Mouse (Mus musculus): ENCODE results near the gene Pxmp4. TPM values are rescaled to one million over a fixed set of nuclear protein-coding genes. Genes with fewer than 3 reads are reported as not detected.

Gene Pxmp4
- polyA plus RNA-seq, 1 experiment from 2014 or later: 16.9 TPM

DNA sequence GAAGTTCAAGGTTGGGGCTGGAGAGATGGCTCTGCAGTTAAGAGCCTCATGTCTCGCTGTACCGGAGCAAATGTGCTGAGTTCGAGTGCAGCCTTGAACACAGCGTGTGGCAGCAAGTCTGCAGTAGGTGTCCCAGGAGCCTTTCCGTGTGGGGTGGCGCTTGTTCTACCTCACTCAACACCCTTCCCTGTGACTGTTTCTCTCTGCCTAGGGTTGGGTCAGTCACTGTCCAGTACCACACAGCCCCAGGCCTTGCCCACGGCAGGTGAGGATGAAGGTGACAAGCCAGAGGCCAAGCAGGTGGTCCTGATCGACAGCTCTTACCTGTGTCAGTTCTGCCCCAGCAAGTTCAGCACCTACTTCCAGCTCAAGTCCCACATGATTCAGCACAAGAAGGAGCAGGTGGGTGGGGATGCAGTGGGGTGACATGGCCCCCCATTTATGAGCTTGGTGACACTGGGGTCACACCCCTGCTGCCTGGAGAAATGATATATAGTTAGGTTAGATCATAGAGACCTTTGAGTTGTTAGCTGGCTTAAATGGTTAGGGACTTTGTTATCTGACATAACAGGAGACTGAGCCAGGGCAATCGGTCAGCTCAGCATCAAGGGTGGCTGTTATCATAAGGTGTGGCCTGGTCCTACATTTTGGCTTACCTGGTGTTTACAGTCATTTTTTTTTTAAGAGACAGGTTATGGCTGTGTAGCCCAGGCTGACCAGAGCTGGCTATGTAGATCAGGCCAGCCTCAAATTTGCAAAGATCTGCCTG, 30.6 kb upstream of the Pxmp4 start:
- H3K27ac ChIP-seq: no peak overlapping the region
- H3K27me3 ChIP-seq: no peaks in the 10 kb centered on the region
- no peak overlapping the region for H3K9ac ChIP-seq
- peaks cover 6% of the 10 kb centered on the region; the same call in 1 of the 2 replicates for H3K9me3 ChIP-seq
- 95% methylated on average over 9 of the region's 9 CpGs for WGBS
- no peaks in the 10 kb centered on the region for H3K4me1 ChIP-seq
- H3K4me2 ChIP-seq (replicated peaks): no peak overlapping the region
- no peak for ATAC-seq (ENCODE audit: insufficient number of reproducible peaks, insufficient read depth, low FRiP score, low TSS enrichment)
- peaks cover 41% of the 10 kb centered on the region for H3K36me3 ChIP-seq
- H3K4me3 ChIP-seq: no peak overlapping the region

DNA sequence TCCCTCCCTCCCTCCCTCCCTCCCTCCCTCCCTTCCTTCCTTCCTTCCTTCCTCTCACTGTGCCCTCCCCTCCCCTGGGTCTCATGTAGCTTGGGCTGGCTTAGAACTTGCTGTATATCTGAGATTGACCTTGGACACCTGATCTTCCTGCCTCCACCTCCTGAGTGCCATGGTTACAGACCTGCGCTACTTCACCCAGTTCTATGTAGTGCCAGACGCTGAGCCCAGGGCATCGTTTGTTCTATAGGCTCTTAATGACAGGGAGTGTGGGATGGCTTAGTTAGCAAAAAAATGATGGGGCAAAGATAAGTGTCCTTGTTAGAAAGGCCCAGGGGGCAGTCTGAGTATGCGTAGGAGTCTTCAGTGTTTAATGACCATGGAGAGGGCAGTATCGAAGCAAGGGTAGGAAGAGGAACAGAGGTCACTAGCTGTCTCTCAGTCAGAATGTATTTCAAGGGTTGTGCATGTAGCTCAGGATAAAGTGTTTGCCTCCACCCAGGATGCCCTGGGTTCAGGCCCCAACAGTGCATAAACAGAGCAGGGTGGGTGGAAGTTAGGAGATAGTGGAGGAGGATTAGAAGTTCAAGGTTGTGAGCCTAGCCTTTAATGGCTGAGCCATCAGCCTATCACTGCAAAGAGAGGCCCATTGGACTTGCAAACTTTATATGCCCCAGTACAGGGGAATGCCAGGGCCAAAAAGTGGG, 29.7 kb upstream of the Pxmp4 start:
- no peak overlapping the region for H3K9ac ChIP-seq
- 89% methylated on average over 5 of the region's 5 CpGs for WGBS
- H3K27ac ChIP-seq: no peak overlapping the region
- H3K4me1 ChIP-seq: no peaks in the 10 kb centered on the region
- H3K4me2 ChIP-seq (replicated peaks): no peak overlapping the region
- H3K36me3 ChIP-seq: peaks cover 39% of the 10 kb centered on the region
- H3K4me3 ChIP-seq: no peak overlapping the region
- ATAC-seq (ENCODE audit: insufficient number of reproducible peaks, insufficient read depth, low FRiP score, low TSS enrichment): no peak
- peaks cover 3% of the 10 kb centered on the region; the same call in 1 of the 2 replicates for H3K9me3 ChIP-seq
- H3K27me3 ChIP-seq: no peaks in the 10 kb centered on the region

DNA sequence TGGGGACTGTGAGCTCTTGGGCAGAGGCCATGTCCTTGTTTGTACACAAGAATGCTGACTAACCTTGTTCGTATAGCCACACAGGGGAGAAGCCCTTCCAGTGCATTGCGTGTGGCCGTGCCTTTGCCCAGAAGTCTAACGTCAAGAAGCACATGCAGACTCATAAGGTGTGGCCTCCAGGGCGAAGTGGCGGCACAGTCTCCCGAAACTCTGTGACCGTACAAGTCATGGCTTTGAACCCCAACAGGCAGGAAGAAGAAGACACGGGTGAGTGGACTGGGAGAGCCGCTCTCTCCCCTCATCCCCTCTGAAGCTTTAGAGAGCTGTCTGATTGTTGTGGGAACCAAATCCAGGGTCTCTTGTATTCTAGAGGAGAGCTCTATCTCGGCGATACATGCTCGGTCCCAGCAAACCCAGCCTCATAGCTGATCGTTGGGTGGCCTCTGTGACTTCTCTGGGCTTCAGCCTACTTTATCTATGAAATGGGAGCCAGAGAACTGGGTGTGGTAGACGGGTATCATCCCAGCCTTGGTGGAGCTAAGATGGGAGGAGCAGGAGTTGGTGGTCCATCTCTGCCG, 28.8 kb upstream of the Pxmp4 start:
- H3K4me1 ChIP-seq: no peaks in the 10 kb centered on the region
- H3K4me2 ChIP-seq (replicated peaks): no peak overlapping the region
- no peak for ATAC-seq (ENCODE audit: insufficient number of reproducible peaks, insufficient read depth, low FRiP score, low TSS enrichment)
- H3K36me3 ChIP-seq: peaks cover 33% of the 10 kb centered on the region
- H3K9me3 ChIP-seq: no peaks in the 10 kb centered on the region
- no peaks in the 10 kb centered on the region for H3K27me3 ChIP-seq
- no peak overlapping the region for H3K9ac ChIP-seq
- WGBS: 90% methylated on average over 16 of the region's 16 CpGs
- H3K4me3 ChIP-seq: no peak overlapping the region
- no peak overlapping the region for H3K27ac ChIP-seq

DNA sequence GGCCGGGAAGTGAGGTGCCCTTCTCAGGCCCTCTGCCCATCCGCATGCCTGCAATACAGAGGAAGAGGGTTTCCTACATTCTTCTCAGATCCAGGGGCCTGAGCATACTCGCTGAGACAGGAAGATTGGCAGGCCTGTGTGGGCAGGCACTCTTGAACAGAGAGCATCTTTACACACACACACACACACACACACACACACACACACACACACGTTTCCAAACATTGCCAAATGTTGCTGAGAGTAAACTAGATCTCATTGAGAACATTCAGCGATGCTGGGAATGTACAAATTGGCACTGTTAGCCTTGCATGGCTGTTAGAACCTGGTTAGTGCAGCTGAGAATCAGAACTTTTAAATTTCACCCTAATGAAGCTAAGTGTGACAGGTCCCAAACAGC, 27.0 kb upstream of the Pxmp4 start:
- Histone ChIP-seq H3K4me1 (no peaks in the 10 kb centered on the region), H3K36me3 (peaks cover 26% of the 10 kb centered on the region)
- WGBS: 81% methylated on average over 5 of the region's 5 CpGs

DNA sequence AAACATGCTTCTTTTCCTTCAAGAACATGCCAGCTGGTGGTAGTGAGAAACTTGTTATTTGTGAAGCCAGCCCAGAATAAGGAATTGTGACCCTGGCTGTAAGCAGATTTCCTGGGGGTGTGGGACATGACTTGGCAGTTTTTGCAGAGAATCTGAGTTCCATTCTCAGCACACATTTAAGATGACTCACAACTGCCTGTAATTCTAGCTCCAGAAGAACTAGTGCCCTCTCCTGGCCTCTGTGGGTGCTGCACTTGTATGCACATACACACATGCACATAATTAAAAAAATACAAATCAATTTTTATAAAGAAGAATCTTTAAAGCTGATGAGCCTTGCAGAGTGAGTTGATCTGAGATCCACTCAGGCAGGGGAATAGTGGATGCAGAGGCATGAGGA, 20.6 kb upstream of the Pxmp4 start:
- no peaks in the 10 kb centered on the region for H3K27me3 ChIP-seq
- H3K9ac ChIP-seq: no peak overlapping the region
- H3K4me3 ChIP-seq: no peak overlapping the region
- H3K9me3 ChIP-seq: peaks cover 6% of the 10 kb centered on the region; the same call in 1 of the 2 replicates
- H3K4me1 ChIP-seq: no peaks in the 10 kb centered on the region
- no peak overlapping the region for H3K27ac ChIP-seq
- no peak overlapping the region for H3K4me2 ChIP-seq (replicated peaks)
- ATAC-seq (ENCODE audit: insufficient number of reproducible peaks, insufficient read depth, low FRiP score, low TSS enrichment): no peak
- H3K36me3 ChIP-seq: peaks cover 26% of the 10 kb centered on the region

More for the DNA sequence above, 27.0 kb upstream of the Pxmp4 start:
- no peaks in the 10 kb centered on the region for H3K27me3 ChIP-seq
- no peak overlapping the region for H3K9ac ChIP-seq
- ATAC-seq (ENCODE audit: insufficient number of reproducible peaks, insufficient read depth, low FRiP score, low TSS enrichment): no peak
- no peak overlapping the region for H3K4me2 ChIP-seq (replicated peaks)
- no peak overlapping the region for H3K27ac ChIP-seq
- H3K9me3 ChIP-seq: no peaks in the 10 kb centered on the region
- no peak overlapping the region for H3K4me3 ChIP-seq

- Histone ChIP-seq H3K9ac (no peak overlapping the region), H3K9me3 (peaks cover 6% of the 10 kb centered on the region; the same call in 1 of the 2 replicates), H3K27ac (no peak overlapping the region), H3K4me1 (no peaks in the 10 kb centered on the region), H3K4me2 (replicated peaks) (no peak overlapping the region), H3K36me3 (peaks cover 22% of the 10 kb centered on the region), H3K27me3 (no peaks in the 10 kb centered on the region), H3K4me3 (no peak overlapping the region)
- no peak for ATAC-seq (ENCODE audit: insufficient number of reproducible peaks, insufficient read depth, low FRiP score, low TSS enrichment)
- WGBS: 74% methylated on average over 5 of the region's 5 CpGs
Observed at GRCm38 (mm10) chr2:154621684-154622083, 18.2 kb upstream of the Pxmp4 start.

GRCm38 (mm10) chr2:154617061-154617460, 13.6 kb upstream of the Pxmp4 start:
- Histone ChIP-seq H3K9me3 (no peaks in the 10 kb centered on the region), H3K36me3 (no peaks in the 10 kb centered on the region; the same call in 1 of the 2 replicates), H3K27ac (no peak overlapping the region), H3K4me2 (replicated peaks) (no peak overlapping the region), H3K4me1 (peaks cover 3% of the 10 kb centered on the region; the same call in 1 of the 2 replicates), H3K4me3 (no peak overlapping the region), H3K27me3 (no peaks in the 10 kb centered on the region), H3K9ac (no peak overlapping the region)
- WGBS: 90% methylated on average over 3 of the region's 3 CpGs
- no peak for ATAC-seq (ENCODE audit: insufficient number of reproducible peaks, insufficient read depth, low FRiP score, low TSS enrichment)

- no peaks in the 10 kb centered on the region for H3K27me3 ChIP-seq
- no peaks in the 10 kb centered on the region for H3K9me3 ChIP-seq
- no peak overlapping the region for H3K4me3 ChIP-seq
- H3K4me1 ChIP-seq: peaks cover 3% of the 10 kb centered on the region; the same call in 1 of the 2 replicates
- no peak overlapping the region for H3K9ac ChIP-seq
- H3K36me3 ChIP-seq: no peaks in the 10 kb centered on the region
- no peak overlapping the region for H3K4me2 ChIP-seq (replicated peaks)
- H3K27ac ChIP-seq: no peak overlapping the region
- no peak for ATAC-seq (ENCODE audit: insufficient number of reproducible peaks, insufficient read depth, low FRiP score, low TSS enrichment)
- 88% methylated on average over 5 of the region's 5 CpGs for WGBS
Observed at GRCm38 (mm10) chr2:154615674-154616073, 12.2 kb upstream of the Pxmp4 start.

DNA sequence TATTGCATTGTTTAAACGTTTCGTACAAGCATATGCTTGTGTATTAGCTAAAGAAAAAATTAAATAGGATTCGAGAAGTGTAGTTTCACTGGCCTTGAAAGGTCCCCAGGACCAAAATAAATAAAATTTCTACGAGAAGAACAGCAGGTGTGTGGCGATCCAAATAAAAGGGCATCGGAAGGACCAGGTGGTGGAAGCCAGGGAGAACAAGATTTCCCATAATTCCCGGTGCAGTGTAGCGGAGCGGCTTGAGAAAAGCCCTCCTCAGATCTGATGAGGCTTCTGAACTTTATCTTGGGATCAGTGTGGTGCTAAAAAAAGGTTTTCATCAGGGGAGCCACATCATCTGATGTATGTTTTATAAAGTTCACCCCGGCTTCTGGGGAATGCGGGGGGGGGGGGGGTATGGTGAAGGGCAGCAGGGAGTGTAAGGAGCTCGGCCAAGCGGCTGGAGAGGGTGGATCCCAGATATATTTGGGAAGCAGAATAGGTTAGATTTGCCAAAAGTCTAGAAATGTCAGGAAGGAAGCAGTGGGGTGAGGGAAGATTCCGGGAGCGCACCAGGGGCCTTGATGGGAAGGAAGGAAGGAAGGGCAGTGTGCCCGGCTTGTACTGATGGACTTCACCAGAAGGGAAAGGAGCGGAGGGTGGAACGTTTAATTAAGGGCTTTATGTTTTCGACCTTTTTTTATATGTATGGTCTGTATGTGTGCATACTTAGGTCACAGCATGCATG, 11.5 kb upstream of the Pxmp4 start:
- H3K36me3 ChIP-seq: no peaks in the 10 kb centered on the region
- 73% methylated on average over 19 of the region's 19 CpGs for WGBS
- no peak overlapping the region for H3K27ac ChIP-seq
- H3K27me3 ChIP-seq: no peaks in the 10 kb centered on the region
- H3K4me3 ChIP-seq: no peak overlapping the region
- H3K4me1 ChIP-seq: peaks cover 3% of the 10 kb centered on the region; the same call in 1 of the 2 replicates
- ATAC-seq (ENCODE audit: insufficient number of reproducible peaks, insufficient read depth, low FRiP score, low TSS enrichment): no peak
- H3K9ac ChIP-seq: no peak overlapping the region
- no peaks in the 10 kb centered on the region for H3K9me3 ChIP-seq
- H3K4me2 ChIP-seq (replicated peaks): no peak overlapping the region

DNA sequence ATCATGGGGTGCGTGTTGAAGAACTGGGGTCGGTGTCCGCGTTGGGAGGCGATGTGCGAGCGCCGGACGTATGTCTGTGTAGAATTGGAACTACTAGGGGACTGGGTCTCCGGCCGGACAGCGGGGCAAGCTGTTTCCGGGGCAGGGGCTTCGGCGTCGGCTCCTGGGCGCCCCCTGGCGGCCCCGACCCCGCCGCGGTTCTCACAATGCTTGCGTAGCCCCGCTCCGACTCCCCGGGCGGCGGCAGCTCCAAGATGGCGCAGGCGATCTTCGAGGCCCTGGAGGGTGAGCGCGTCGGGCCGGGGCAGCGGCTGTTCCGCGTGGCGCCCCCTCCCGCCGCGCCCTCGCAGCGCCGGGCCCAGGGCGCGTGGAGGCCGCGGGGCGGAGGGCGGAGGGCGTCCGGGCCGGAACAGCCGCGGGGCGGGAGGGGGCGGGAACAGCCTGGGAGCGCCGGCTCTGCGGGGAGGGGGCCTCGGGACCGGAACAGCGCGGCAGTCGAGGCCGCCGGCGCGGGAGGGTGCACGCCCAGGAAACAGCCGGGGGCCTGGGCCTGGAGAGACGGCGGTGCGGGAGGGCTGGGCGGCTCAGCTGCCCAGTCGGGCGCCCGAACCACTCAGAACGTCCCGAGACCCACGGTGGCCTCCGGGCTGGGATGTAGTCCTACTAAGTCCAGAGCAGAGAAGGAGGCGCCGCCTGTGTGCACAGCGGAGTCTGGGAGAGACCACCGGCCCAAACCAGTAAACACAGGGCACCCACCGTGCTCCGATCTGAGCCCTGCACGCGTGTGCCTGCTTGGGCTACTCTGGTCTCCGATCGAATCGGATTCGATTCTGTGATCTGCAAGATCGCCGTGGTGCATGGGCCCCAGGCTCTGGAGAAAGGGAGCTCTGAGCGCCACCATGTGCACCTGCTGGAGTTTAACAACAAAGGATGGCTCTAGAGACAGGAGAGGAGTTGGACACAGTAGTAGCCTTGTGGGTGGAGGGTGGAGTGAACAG, 9.9 kb upstream of the Pxmp4 start, which contains the start of the genes Zfp341 and 4930519P11Rik:
Gene Zfp341, plus strand, starts transcription at position 180 of the 998 bp plus-strand sequence.
Gene 4930519P11Rik, minus strand, starts transcription at position 320 of the 998 bp plus-strand sequence.
- ATAC-seq (ENCODE audit: insufficient number of reproducible peaks, insufficient read depth, low FRiP score, low TSS enrichment): peak; percentile 95
- WGBS: under 1% methylated on average over 92 of the region's 98 CpGs

More for the DNA sequence above, 9.9 kb upstream of the Pxmp4 start, which contains the start of the genes Zfp341 and 4930519P11Rik:
- Histone ChIP-seq H3K4me3 (peak within 1 kb of the TSS; percentile 54), H3K27ac (peak within 1 kb of the TSS; percentile 95), H3K9me3 (no peaks in the 10 kb centered on the region), H3K4me2 (replicated peaks) (peak within 1 kb of the TSS; percentile 60), H3K27me3 (0 out of 2 replicates have a peak, but pooled peaks cover under 1% of the 10 kb centered on the region), H3K36me3 (no peaks in the 10 kb centered on the region), H3K4me1 (peaks cover 3% of the 10 kb centered on the region; the same call in 1 of the 2 replicates), H3K9ac (peak within 1 kb of the TSS; percentile 69)
